Mouse (Mus musculus): ENCODE measurements around the gene Hs3st4. TPM values are rescaled to one million over a fixed set of nuclear protein-coding genes. Genes with fewer than 3 reads are reported as not detected.

The Hs3st4 gene
- polyA plus RNA-seq, 1 experiment from 2014 or later, result 0.06 TPM

GRCm38 (mm10) chr7:124372297-124372696 is 389.6 kb downstream of the Hs3st4 start:
- 42% methylated on average over 1 of the region's 1 CpGs for WGBS
- Histone ChIP-seq H3K4me1 (ENCODE audit: insufficient read depth, low read length) (no peaks in the 10 kb centered on the region), H3K27me3 (ENCODE audit: insufficient read depth, low read length) (no peaks in the 10 kb centered on the region), H3K4me3 (ENCODE audit: low read length) (no peak overlapping the region), H3K4me2 (replicated peaks; ENCODE audit: low read depth, low read length) (no peak overlapping the region), H3K36me3 (ENCODE audit: insufficient read depth, low read length) (no peaks in the 10 kb centered on the region), H3K9ac (replicated peaks; ENCODE audit: low read length) (no peak overlapping the region), H3K27ac (ENCODE audit: low read length) (no peak overlapping the region), H3K9me3 (ENCODE audit: low read length) (no peaks in the 10 kb centered on the region)
- ATAC-seq (ENCODE audit: low FRiP score, low TSS enrichment), result no peak

- no peak overlapping the region for H3K9ac ChIP-seq (replicated peaks; ENCODE audit: low read length)
- H3K36me3 ChIP-seq (ENCODE audit: insufficient read depth, low read length), result no peaks in the 10 kb centered on the region
- H3K4me3 ChIP-seq (ENCODE audit: low read length), result no peak overlapping the region
- no peaks in the 10 kb centered on the region for H3K4me1 ChIP-seq (ENCODE audit: insufficient read depth, low read length)
- no peak for ATAC-seq (ENCODE audit: low FRiP score, low TSS enrichment)
- H3K27me3 ChIP-seq (ENCODE audit: insufficient read depth, low read length), result no peaks in the 10 kb centered on the region
- H3K4me2 ChIP-seq (replicated peaks; ENCODE audit: low read depth, low read length), result no peak overlapping the region
- H3K27ac ChIP-seq (ENCODE audit: low read length), result no peak overlapping the region
- 83% methylated on average over 2 of the region's 2 CpGs for WGBS
- no peaks in the 10 kb centered on the region for H3K9me3 ChIP-seq (ENCODE audit: low read length)
Observed at GRCm38 (mm10) chr7:124372697-124373096, 390.0 kb downstream of the Hs3st4 start.

DNA sequence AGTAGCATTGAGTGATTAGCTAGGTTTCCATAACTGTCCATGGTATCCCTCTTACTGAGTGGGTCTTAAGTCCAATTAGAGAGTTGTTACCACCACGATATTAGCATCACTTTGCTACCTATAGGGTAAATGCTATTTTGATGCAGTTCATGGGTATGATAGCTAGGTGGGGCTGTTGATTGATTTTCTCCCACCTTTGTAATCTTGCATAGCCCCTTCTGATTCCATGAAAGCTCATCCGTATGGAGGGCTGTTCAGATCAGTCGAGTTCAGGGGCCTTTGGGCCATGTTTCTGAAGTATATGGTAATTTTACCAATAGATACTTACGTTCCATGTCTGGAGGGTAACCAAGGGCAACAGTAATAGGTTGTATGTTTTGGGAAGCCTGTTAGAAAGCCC is 400.8 kb downstream of the Hs3st4 start:
- Histone ChIP-seq H3K27ac (ENCODE audit: low read length) (no peak overlapping the region), H3K9ac (replicated peaks; ENCODE audit: low read length) (no peak overlapping the region), H3K4me3 (ENCODE audit: low read length) (no peak overlapping the region), H3K4me2 (replicated peaks; ENCODE audit: low read depth, low read length) (no peak overlapping the region), H3K4me1 (ENCODE audit: insufficient read depth, low read length) (no peaks in the 10 kb centered on the region), H3K27me3 (ENCODE audit: insufficient read depth, low read length) (no peaks in the 10 kb centered on the region), H3K9me3 (ENCODE audit: low read length) (no peaks in the 10 kb centered on the region), H3K36me3 (ENCODE audit: insufficient read depth, low read length) (no peaks in the 10 kb centered on the region)
- ATAC-seq (ENCODE audit: low FRiP score, low TSS enrichment), result no peak
- 32% methylated on average over 4 of the region's 4 CpGs for WGBS

- Histone ChIP-seq H3K9ac (replicated peaks; ENCODE audit: low read length) (no peak overlapping the region), H3K4me2 (replicated peaks; ENCODE audit: low read depth, low read length) (no peak overlapping the region), H3K4me1 (ENCODE audit: insufficient read depth, low read length) (peaks cover 11% of the 10 kb centered on the region), H3K9me3 (ENCODE audit: low read length) (no peaks in the 10 kb centered on the region), H3K36me3 (ENCODE audit: insufficient read depth, low read length) (no peaks in the 10 kb centered on the region), H3K27me3 (ENCODE audit: insufficient read depth, low read length) (no peaks in the 10 kb centered on the region), H3K4me3 (ENCODE audit: low read length) (no peak overlapping the region), H3K27ac (ENCODE audit: low read length) (no peak overlapping the region)
- ATAC-seq (ENCODE audit: low FRiP score, low TSS enrichment), result 0 out of 2 replicates have a peak, but pooled peaks have one; percentile 9
Observed at GRCm38 (mm10) chr7:124399184-124399583, 416.5 kb downstream of the Hs3st4 start.

DNA sequence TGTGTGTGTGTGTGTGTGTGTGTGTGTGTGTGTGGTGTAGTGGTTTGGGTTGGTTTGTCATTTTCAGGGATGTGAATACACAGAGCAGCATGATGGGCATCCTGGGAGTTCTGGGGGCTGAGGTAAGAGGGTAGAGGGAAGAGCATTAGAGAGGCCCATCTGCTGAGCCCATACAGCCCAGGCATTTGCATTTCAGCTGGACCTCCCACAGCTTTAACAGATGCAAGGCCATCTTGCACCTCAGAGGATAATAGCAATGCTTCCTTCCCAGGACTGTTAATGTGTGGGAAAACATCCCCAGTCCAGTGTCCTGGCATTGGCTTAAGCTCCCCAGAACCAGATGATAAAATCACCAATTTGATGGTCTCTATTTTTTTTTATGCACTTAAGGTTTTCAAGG is 444.3 kb downstream of the Hs3st4 start:
- no peak overlapping the region for H3K9ac ChIP-seq (replicated peaks; ENCODE audit: low read length)
- H3K36me3 ChIP-seq (ENCODE audit: insufficient read depth, low read length), result no peaks in the 10 kb centered on the region
- no peak overlapping the region for H3K4me2 ChIP-seq (replicated peaks; ENCODE audit: low read depth, low read length)
- no peak for ATAC-seq (ENCODE audit: low FRiP score, low TSS enrichment)
- no peaks in the 10 kb centered on the region for H3K4me1 ChIP-seq (ENCODE audit: insufficient read depth, low read length)
- H3K27ac ChIP-seq (ENCODE audit: low read length), result no peak overlapping the region
- H3K4me3 ChIP-seq (ENCODE audit: low read length), result no peak overlapping the region
- no peaks in the 10 kb centered on the region for H3K9me3 ChIP-seq (ENCODE audit: low read length)
- no peaks in the 10 kb centered on the region for H3K27me3 ChIP-seq (ENCODE audit: insufficient read depth, low read length)
